Mouse (Mus musculus) neural tube, embryonic 12.5 days (tissue): ENCODE results near the gene Grik4. TPM values are rescaled to one million over a fixed set of nuclear protein-coding genes. Genes with fewer than 3 reads are reported as not detected.
A peak's percentile ranks its signal among the peaks of the same experiment; 100 is the strongest.
"Not testable (repeated sequence)": the region's sequence is repeated elsewhere in the genome, so short reads cannot be mapped to it uniquely, and the experiment has no call there.

ENCODE experiments used
- ATAC-seq: fragments of 200-750 bp; cut with Nextera tagmentation; 2 replicates; pipeline ENCODE4 v1.8.0; 2017; ENCODE audit warnings: low read depth, mild to moderate bottlenecking, moderate TSS enrichment, moderate library complexity; ENCODE audit not compliant: low FRiP score
- H3K27ac ChIP-seq: fragments of 300-500 bp; sonication (generic); 2 replicates; pipeline ENCODE4 v1.5.1; 2016
- H3K27me3 ChIP-seq: fragments of 300-500 bp; sonication (generic); replicated peaks from 2 replicates; pipeline ENCODE4 v1.6.1; 2016; ENCODE audit warnings: mild to moderate bottlenecking
- H3K36me3 ChIP-seq: fragments of 300-500 bp; sonication (generic); 2 replicates; pipeline ENCODE4 v1.6.1; 2016; ENCODE audit warnings: mild to moderate bottlenecking
- H3K4me1 ChIP-seq: fragments of 300-500 bp; sonication (generic); 2 replicates; pipeline ENCODE4 v1.6.1; 2016
- H3K4me2 ChIP-seq: fragments of 300-500 bp; sonication (generic); replicated peaks from 2 replicates; pipeline ENCODE4 v1.6.1; 2016; ENCODE audit warnings: mild to moderate bottlenecking
- H3K4me3 ChIP-seq: fragments of 300-500 bp; sonication (generic); 2 replicates; pipeline ENCODE4 v1.5.1; 2016
- H3K9ac ChIP-seq: fragments of 300-500 bp; sonication (generic); 2 replicates; pipeline ENCODE4 v1.6.1; 2016; ENCODE audit warnings: mild to moderate bottlenecking
- H3K9me3 ChIP-seq: fragments of 300-500 bp; sonication (generic); 2 replicates; pipeline ENCODE4 v1.6.1; 2016; ENCODE audit warnings: mild to moderate bottlenecking
- WGBS: fragments of 180-500 bp; shearing (Covaris S2); methylation state at CpG from one replicate; pipeline ENCODE4 v1.1.7; 2016; 5-methylcytosine and 5-hydroxymethylcytosine counted together
- polyA plus RNA-seq: library from polyadenylated mRNA; unstranded; fragments of >200 nt; fragmentation: Nextera tagmentation; extraction: Ambion mirVana; gene quantifications from 2 replicates; pipeline ENCODE4 v1.2.1, GENCODE M21; 2016

The Grik4 gene
- 5.1 and 5.5 TPM in 2 replicates for polyA plus RNA-seq

DNA sequence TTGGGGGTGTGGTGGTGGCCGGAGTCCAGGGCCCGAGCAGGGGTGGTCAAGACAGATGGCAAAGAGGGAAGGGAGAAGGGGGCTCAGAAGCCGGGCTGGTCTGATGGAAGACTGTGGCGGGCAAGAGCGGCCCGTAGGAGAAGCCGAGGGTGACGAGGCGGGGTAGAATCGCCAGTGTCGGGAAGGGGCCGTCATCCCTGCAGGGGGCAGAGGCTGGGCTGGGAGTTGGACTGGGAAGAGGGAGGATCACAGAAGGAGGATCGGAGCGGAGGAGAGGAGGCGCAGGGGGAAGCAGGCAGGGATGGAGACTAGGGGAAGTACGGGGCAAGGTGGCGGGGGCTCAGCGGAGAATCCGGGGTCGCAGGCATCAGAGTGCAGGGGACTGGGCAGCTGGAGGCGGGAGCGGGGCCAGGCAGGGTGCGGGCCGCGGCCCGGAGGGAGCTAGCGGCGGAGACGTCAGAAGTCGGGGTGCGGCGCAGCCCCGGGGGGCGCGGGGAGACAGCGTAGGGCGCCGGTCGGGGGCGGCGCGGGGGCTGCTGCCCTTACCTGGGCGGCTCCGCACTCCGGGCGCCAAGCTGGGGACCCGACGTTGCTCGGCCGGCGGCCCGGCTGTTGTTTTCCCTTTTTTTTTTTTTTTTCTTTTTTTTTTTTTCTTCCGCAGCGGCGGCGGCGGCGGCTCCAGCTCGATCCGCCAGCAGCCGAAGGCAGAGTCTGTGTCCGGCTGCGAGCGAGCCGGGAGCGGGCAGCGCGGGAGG lies at the start of gene Grik4:
TSS of gene Grik4 (minus strand) at position 713 of the 755 bp plus-strand sequence.
- no peak within 1 kb of the TSS for H3K27ac ChIP-seq
- WGBS, result under 1% methylated on average over 52 of the region's 68 CpGs
- peak; percentile 84 for ATAC-seq
- H3K36me3 ChIP-seq, result no peaks in the 10 kb centered on the region
- peak within 1 kb of the TSS; percentile 76 for H3K4me3 ChIP-seq
- H3K4me2 ChIP-seq, result peak within 1 kb of the TSS; percentile 97
- H3K27me3 ChIP-seq, result peaks cover 23% of the 10 kb centered on the region; the same call in 1 of the 2 replicates
- peak within 1 kb of the TSS; percentile 92 for H3K9ac ChIP-seq
- H3K4me1 ChIP-seq, result peaks cover 17% of the 10 kb centered on the region
- no peaks in the 10 kb centered on the region for H3K9me3 ChIP-seq

DNA sequence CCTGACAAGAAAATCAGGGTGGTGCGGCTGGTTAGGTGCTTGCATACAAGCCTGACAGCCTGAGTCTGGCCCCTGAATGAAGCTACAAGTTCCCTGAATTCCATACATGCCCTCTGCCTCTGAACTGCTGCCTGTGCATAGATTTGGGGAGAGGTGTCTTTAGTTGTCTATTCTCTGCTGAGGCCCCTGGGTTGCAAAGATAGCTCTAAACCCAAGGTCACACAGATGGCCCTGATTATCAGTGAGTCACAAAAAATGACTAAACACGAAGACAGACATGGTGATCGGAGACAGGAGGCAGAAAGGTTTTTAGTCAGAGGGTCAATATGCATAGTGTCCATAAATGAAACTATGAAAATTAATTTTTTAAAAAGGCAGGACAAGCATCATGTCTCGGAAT lies 49.4 kb upstream of the Grik4 start:
- peaks cover 73% of the 10 kb centered on the region for H3K36me3 ChIP-seq
- no peak for ATAC-seq
- H3K27me3 ChIP-seq, result no peaks in the 10 kb centered on the region

DNA sequence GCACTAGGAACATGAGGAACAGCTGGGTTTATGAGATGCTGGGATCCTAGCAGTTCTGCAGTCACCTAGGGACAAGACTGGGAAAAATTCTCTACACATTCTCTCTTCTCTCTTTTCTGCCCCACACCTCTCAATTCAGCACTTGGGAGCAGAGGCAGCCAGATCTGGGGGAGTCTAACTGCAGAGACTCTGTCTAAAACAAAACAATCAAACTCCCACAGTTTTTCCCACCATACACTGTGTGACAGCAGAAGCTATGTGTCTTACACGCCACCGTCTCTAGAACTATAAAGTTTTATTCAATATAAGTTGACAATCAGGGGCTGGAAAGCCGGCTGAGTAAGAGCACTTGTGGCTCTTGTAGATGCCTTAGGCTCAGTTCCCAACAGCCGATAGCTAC lies 43.7 kb upstream of the Grik4 start:
- Histone ChIP-seq H3K27me3 (no peaks in the 10 kb centered on the region), H3K9ac (no peak overlapping the region), H3K4me1 (no peaks in the 10 kb centered on the region), H3K36me3 (peaks cover 61% of the 10 kb centered on the region), H3K27ac (no peak overlapping the region), H3K4me2 (no peak overlapping the region), H3K9me3 (no peaks in the 10 kb centered on the region), H3K4me3 (no peak overlapping the region)
- ATAC-seq, result no peak
- 90% methylated on average over 4 of the region's 4 CpGs for WGBS

More for the DNA sequence above, 49.4 kb upstream of the Grik4 start:
- no peak overlapping the region for H3K9ac ChIP-seq
- 91% methylated on average over 4 of the region's 4 CpGs for WGBS
- H3K4me2 ChIP-seq, result no peak overlapping the region
- H3K27ac ChIP-seq, result no peak overlapping the region
- no peak overlapping the region for H3K4me3 ChIP-seq
- no peaks in the 10 kb centered on the region for H3K4me1 ChIP-seq
- no peaks in the 10 kb centered on the region for H3K9me3 ChIP-seq

GRCm38 (mm10) chr9:42968894-42969521 lies 24.7 kb upstream of the Grik4 start:
- 70% methylated on average over 11 of the region's 11 CpGs for WGBS
- H3K4me2 ChIP-seq, result no peak overlapping the region
- no peak for ATAC-seq
- peaks cover 71% of the 10 kb centered on the region for H3K36me3 ChIP-seq
- H3K27ac ChIP-seq, result no peak overlapping the region
- no peak overlapping the region for H3K9ac ChIP-seq
- H3K27me3 ChIP-seq, result no peaks in the 10 kb centered on the region
- H3K4me1 ChIP-seq, result no peaks in the 10 kb centered on the region
- H3K4me3 ChIP-seq, result no peak overlapping the region
- H3K9me3 ChIP-seq, result no peaks in the 10 kb centered on the region

- Histone ChIP-seq H3K9me3 (no peaks in the 10 kb centered on the region), H3K4me1 (no peaks in the 10 kb centered on the region), H3K27me3 (no peaks in the 10 kb centered on the region), H3K4me3 (no peak overlapping the region), H3K4me2 (no peak overlapping the region), H3K27ac (no peak overlapping the region), H3K36me3 (peaks cover 58% of the 10 kb centered on the region), H3K9ac (no peak overlapping the region)
- WGBS, result 84% methylated on average over 9 of the region's 9 CpGs
- ATAC-seq, result no peak
Observed at GRCm38 (mm10) chr9:42967731-42968130, 23.4 kb upstream of the Grik4 start.

GRCm38 (mm10) chr9:42964809-42965208 lies 20.5 kb upstream of the Grik4 start:
- 84% methylated on average over 3 of the region's 3 CpGs for WGBS
- not testable (repeated sequence) for H3K9ac ChIP-seq, H3K27me3 ChIP-seq, H3K9me3 ChIP-seq, ATAC-seq, H3K27ac ChIP-seq, H3K4me3 ChIP-seq, H3K4me2 ChIP-seq, H3K4me1 ChIP-seq
- H3K36me3 ChIP-seq, result peaks cover 30% of the 10 kb centered on the region

- no peak for ATAC-seq
- 89% methylated on average over 12 of the region's 12 CpGs for WGBS
- peaks cover 25% of the 10 kb centered on the region for H3K36me3 ChIP-seq
Observed at GRCm38 (mm10) chr9:42964366-42964765, 20.1 kb upstream of the Grik4 start.

GRCm38 (mm10) chr9:42962506-42962905 lies 18.2 kb upstream of the Grik4 start:
- Histone ChIP-seq H3K27ac (no peak overlapping the region), H3K4me2 (no peak overlapping the region), H3K27me3 (no peaks in the 10 kb centered on the region), H3K4me1 (0 out of 2 replicates have a peak, but pooled peaks cover 1% of the 10 kb centered on the region), H3K9me3 (no peaks in the 10 kb centered on the region), H3K9ac (no peak overlapping the region), H3K4me3 (no peak overlapping the region), H3K36me3 (peaks cover 13% of the 10 kb centered on the region)
- no peak for ATAC-seq
- 89% methylated on average over 6 of the region's 6 CpGs for WGBS

More at GRCm38 (mm10) chr9:42964366-42964765, 20.1 kb upstream of the Grik4 start:
- Histone ChIP-seq H3K27me3 (no peaks in the 10 kb centered on the region), H3K4me1 (no peaks in the 10 kb centered on the region), H3K4me2 (no peak overlapping the region), H3K9ac (no peak overlapping the region), H3K27ac (no peak overlapping the region), H3K4me3 (no peak overlapping the region), H3K9me3 (no peaks in the 10 kb centered on the region)

DNA sequence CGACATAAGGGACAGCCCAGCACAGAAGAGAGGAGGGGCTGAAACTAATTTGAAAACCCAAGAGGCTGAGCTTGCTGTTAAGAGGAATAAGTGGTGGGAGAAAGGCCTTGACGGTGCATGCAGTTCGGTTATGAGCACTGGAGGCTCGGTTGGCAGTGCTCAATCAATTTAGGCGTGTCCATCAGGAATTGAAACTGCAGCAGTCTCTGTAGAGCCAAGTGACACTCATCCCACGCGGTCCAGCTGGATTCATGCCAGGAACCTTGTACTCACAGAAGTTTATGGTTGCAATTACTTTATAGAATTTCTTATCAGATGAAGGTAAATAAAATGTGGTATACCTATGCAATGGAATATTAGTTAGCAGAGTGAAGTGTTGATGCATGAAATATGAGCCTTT lies 14.1 kb upstream of the Grik4 start:
- Histone ChIP-seq H3K36me3 (no peaks in the 10 kb centered on the region), H3K27me3 (no peaks in the 10 kb centered on the region), H3K4me3 (no peak overlapping the region), H3K9ac (no peak overlapping the region), H3K4me1 (peaks cover 13% of the 10 kb centered on the region), H3K4me2 (no peak overlapping the region), H3K9me3 (no peaks in the 10 kb centered on the region), H3K27ac (no peak overlapping the region)
- ATAC-seq, result no peak
- WGBS, result 43% methylated on average over 7 of the region's 7 CpGs

DNA sequence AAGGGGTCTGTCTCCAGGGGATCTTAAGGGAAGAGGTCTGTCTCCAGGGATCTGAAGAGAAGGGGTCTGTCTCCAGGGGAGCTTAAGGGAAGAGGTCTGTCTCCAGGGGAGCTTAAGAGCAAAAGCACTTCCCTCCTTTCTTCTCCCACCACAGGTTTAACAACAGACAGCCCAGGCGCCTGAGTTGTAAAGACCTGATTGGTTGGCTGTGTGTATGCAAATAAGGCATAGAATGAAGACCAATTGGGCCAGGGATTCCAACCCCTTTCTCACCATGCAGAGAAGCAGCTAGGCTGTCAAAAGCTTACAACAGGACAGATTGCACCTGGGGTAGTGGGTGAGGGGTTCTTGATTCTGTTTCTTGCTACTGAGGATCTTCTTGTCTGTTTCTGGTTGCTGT lies 4.1 kb upstream of the Grik4 start:
- no peak for ATAC-seq
- Histone ChIP-seq H3K36me3 (no peaks in the 10 kb centered on the region), H3K9me3 (no peaks in the 10 kb centered on the region), H3K27me3 (peaks cover 8% of the 10 kb centered on the region; the same call in 1 of the 2 replicates), H3K4me2 (no peak overlapping the region), H3K9ac (no peak overlapping the region), H3K4me3 (no peak overlapping the region), H3K4me1 (peaks cover 3% of the 10 kb centered on the region), H3K27ac (no peak overlapping the region)
- WGBS, result 71% methylated on average over 1 of the region's 1 CpGs

DNA sequence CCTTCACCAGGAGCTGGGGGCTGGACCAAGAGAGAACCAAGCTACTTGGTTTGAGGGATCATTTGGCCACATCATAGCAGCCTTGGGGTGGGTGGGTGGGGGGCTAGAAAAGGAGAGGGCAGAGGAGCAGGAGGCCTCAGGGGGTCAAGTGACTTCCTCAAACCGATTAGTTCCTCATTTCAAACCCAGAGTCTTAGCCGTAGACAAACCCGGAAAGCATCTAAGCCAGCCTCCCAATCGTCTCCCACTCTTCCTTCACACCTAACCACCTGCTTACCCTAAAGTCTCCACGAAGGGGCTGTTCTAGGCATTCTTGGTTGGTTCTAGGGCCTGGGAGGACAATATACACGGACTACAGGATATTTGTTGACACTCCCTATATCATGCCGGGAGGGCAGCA lies 881 bp upstream of the Grik4 start:
- H3K9ac ChIP-seq, result no peak overlapping the region
- no peak for ATAC-seq
- WGBS, result 66% methylated on average over 7 of the region's 7 CpGs
- no peaks in the 10 kb centered on the region for H3K9me3 ChIP-seq
- no peaks in the 10 kb centered on the region for H3K36me3 ChIP-seq
- no peak overlapping the region for H3K4me2 ChIP-seq
- peaks cover 17% of the 10 kb centered on the region for H3K4me1 ChIP-seq
- no peak overlapping the region for H3K27ac ChIP-seq
- no peak overlapping the region for H3K4me3 ChIP-seq
- H3K27me3 ChIP-seq, result peaks cover 23% of the 10 kb centered on the region; the same call in 1 of the 2 replicates

DNA sequence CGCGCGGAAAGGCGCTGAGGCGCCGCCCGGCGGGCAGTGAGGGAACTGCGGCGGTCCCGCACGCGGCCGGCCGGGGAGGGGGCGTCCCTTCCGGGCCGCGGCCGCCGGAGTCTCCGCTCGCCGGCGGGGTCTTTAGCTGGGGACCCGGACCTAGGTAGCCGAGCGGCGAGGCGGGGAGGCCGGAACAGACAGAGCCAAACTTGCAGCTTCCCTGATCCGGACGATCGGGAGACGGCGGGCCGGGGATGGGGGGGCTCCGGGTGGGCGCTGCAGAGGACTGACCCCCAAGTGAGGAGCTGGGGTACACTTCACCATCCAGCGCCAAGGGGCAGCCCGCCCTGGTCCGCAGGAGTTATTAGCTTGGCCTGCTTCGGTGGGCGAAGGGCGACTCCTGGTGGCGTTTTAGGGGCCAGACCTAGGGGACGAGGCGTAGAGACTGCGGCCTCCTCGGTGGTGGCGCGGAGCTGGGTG lies 278 bp upstream of the Grik4 start:
- Histone ChIP-seq H3K36me3 (no peaks in the 10 kb centered on the region), H3K9me3 (no peaks in the 10 kb centered on the region), H3K4me1 (peaks cover 17% of the 10 kb centered on the region), H3K27me3 (peaks cover 23% of the 10 kb centered on the region; the same call in 1 of the 2 replicates), H3K27ac (no peak overlapping the region), H3K4me2 (peak overlapping the region; percentile 97), H3K4me3 (peak overlapping the region; percentile 76), H3K9ac (peak overlapping the region; percentile 49; the same call in 1 of the 2 replicates)
- under 1% methylated on average over 50 of the region's 52 CpGs for WGBS
- peak; percentile 93 for ATAC-seq
